Mouse (Mus musculus) megakaryocyte, embryonic 14.5 days (primary cell): ENCODE measurements at regions not wholly inside any gene's neighbourhood (a gene's known extent, or its start where the extent isn't known, plus 50 kb on each side); places are given as distances from the start of the nearest gene placed in this dataset.

Experiments
- FLI1 ChIP-seq: IDR thresholded peaks from 2 replicates; pipeline ENCODE4 v1.6.1; 2012; ENCODE audit warnings: low read length, inconsistent platforms, mixed read lengths
- GATA1 ChIP-seq: IDR thresholded peaks from 3 replicates; pipeline ENCODE4 v1.6.1; 2012; ENCODE audit warnings: mixed read lengths, low read length, inconsistent platforms, borderline replicate concordance

DNA sequence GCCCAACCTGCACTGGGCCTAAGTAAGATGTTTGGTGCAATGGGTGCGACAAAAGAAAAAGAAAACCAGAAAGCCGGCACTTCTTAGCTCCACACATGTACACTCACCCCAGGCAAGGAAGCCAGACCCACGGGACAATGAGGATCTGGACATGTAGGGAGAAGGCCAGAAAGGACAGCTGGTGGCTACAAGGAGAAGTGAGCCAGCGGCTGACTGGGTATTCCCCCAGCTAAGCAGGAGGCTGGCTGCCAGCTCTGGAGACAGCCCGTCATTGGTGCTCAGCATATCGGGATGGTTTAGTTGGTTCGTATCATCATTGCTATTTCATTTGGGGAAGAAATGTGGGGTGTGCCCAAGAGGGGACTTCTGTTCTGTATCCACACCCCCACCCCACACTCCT, 481.7 kb downstream of the Zfp536 start:
- TF ChIP-seq FLI1: no peak
- TF ChIP-seq GATA1: no peak
